Mouse (Mus musculus) embryonic facial prominence, embryonic 11.5 days (tissue): Measurements from ENCODE around the gene Chic2. TPM values are rescaled to one million over a fixed set of nuclear protein-coding genes. Genes with fewer than 3 reads are reported as not detected.
A peak's percentile ranks its signal among the peaks of the same experiment; 100 is the strongest.

Experiments used
- ATAC-seq: fragments of 200-750 bp; cut with Nextera tagmentation; replicated peaks from 2 replicates; pipeline ENCODE4 v1.8.0; 2017; ENCODE audit warnings: low read depth; ENCODE audit not compliant: insufficient number of reproducible peaks, low FRiP score, low TSS enrichment
- DNase-seq: peaks from one replicate; pipeline ENCODE4 v3.0.0-alpha.2; 2015; ENCODE audit warnings: low spot score
- H3K27ac ChIP-seq: fragments of 300-500 bp; sonication (generic); replicated peaks from 2 replicates; pipeline ENCODE4 v1.5.1; 2014; ENCODE audit warnings: mild to moderate bottlenecking, low read depth, low read length, control low read depth
- H3K27me3 ChIP-seq: fragments of 300-500 bp; sonication (generic); 2 replicates; pipeline ENCODE4 v1.6.1; 2014; ENCODE audit warnings: mild to moderate bottlenecking, low read length, moderate library complexity, mixed read lengths; ENCODE audit not compliant: control insufficient read depth, insufficient read depth
- H3K36me3 ChIP-seq: fragments of 300-500 bp; sonication (generic); replicated peaks from 2 replicates; pipeline ENCODE4 v1.6.1; 2014; ENCODE audit warnings: low read depth, mild to moderate bottlenecking, low read length, moderate library complexity, mixed read lengths; ENCODE audit not compliant: control insufficient read depth, insufficient read depth
- H3K4me1 ChIP-seq: fragments of 300-500 bp; sonication (generic); 2 replicates; pipeline ENCODE4 v1.6.1; 2014; ENCODE audit warnings: low read length, mixed read lengths; ENCODE audit not compliant: control insufficient read depth, insufficient read depth
- H3K4me2 ChIP-seq: fragments of 300-500 bp; sonication (generic); 2 replicates; pipeline ENCODE4 v1.6.1; 2014; ENCODE audit warnings: low read depth, mild to moderate bottlenecking, control low read depth, low read length, moderate library complexity
- H3K4me3 ChIP-seq: fragments of 300-500 bp; sonication (generic); 2 replicates; pipeline ENCODE4 v1.5.1; 2014; ENCODE audit warnings: low read depth, low read length, control low read depth
- H3K9ac ChIP-seq: fragments of 300-500 bp; sonication (generic); replicated peaks from 2 replicates; pipeline ENCODE4 v1.6.1; 2014; ENCODE audit warnings: mild to moderate bottlenecking, control low read depth, low read length
- H3K9me3 ChIP-seq: fragments of 300-500 bp; sonication (generic); replicated peaks from 2 replicates; pipeline ENCODE4 v1.6.1; 2016; ENCODE audit warnings: mild to moderate bottlenecking, low read length, inconsistent platforms, mixed read lengths; ENCODE audit not compliant: control insufficient read depth
- WGBS: fragments of 180-500 bp; shearing (Covaris S2); extraction: QIAGEN DNeasy Blood & Tissue Kit; methylation state at CpG from one replicate; pipeline ENCODE4 v1.1.7; 2014; 5-methylcytosine and 5-hydroxymethylcytosine counted together
- polyA plus RNA-seq: library from polyadenylated mRNA; unstranded; fragments of >200 nt; fragmentation: Nextera tagmentation; extraction: Ambion mirVana; gene quantifications from 2 replicates; pipeline ENCODE4 v1.2.1, GENCODE M21; 2014

Chic2 gene
- polyA plus RNA-seq, 1 experiment from 2014 or later, result 51.2 TPM

- Histone ChIP-seq H3K9ac (no peak overlapping the region), H3K9me3 (no peaks in the 10 kb centered on the region), H3K4me1 (peaks cover 3% of the 10 kb centered on the region), H3K36me3 (no peaks in the 10 kb centered on the region), H3K27me3 (no peaks in the 10 kb centered on the region), H3K4me3 (no peak overlapping the region), H3K4me2 (no peak overlapping the region), H3K27ac (no peak overlapping the region)
- 5% methylated on average over 7 of the region's 7 CpGs for WGBS
- DNase-seq (peak; percentile 67), ATAC-seq (no peak)
These were observed 64.4 kb downstream of the Chic2 start for GRCm38 (mm10) chr5:74980154-74980553.

- Histone ChIP-seq H3K4me1 (peaks cover 5% of the 10 kb centered on the region), H3K4me3 (no peak overlapping the region), H3K36me3 (no peaks in the 10 kb centered on the region), H3K27me3 (no peaks in the 10 kb centered on the region), H3K4me2 (no peak overlapping the region), H3K9ac (0 out of 2 replicates have a peak overlapping the region, but pooled peaks have one; percentile 13), H3K27ac (no peak overlapping the region), H3K9me3 (no peaks in the 10 kb centered on the region)
- ATAC-seq, result no peak
- WGBS, result 14% methylated on average over 7 of the region's 7 CpGs
- peak; percentile 32 for DNase-seq
These were observed 65.0 kb downstream of the Chic2 start for GRCm38 (mm10) chr5:74979586-74979985.

DNA sequence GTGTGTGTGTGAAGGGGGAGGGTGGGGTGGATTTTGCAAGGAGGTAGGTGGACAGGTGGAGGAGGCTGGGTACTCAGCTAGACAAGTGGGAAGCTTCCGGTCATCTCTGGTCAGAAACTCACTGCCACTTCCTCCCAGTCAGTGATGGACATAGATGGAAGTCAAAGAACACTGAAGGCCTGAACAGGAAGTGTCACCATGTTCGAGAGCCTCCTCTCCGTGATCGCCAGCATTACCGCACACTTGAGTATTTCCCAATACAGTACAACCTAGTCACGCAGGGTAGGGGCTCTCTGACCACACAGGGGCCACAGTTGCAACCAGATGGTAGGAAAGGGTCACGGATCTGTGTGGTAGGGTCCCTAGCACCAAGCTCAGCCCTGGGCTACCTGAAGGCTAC is 69.1 kb downstream of the Chic2 start:
- ATAC-seq (no peak), DNase-seq (no peak)
- 92% methylated on average over 7 of the region's 7 CpGs for WGBS
- Histone ChIP-seq H3K9ac (no peak overlapping the region), H3K27me3 (no peaks in the 10 kb centered on the region), H3K4me2 (no peak overlapping the region), H3K4me1 (peaks cover 5% of the 10 kb centered on the region), H3K36me3 (no peaks in the 10 kb centered on the region), H3K27ac (no peak overlapping the region), H3K4me3 (no peak overlapping the region), H3K9me3 (no peaks in the 10 kb centered on the region)

- Histone ChIP-seq H3K4me1 (peaks cover 5% of the 10 kb centered on the region), H3K27me3 (no peaks in the 10 kb centered on the region), H3K27ac (no peak overlapping the region; the same call in 1 of the 2 replicates), H3K9ac (no peak overlapping the region; the same call in 1 of the 2 replicates), H3K36me3 (no peaks in the 10 kb centered on the region), H3K4me2 (no peak overlapping the region; the same call in 1 of the 2 replicates), H3K4me3 (no peak overlapping the region), H3K9me3 (no peaks in the 10 kb centered on the region)
- 37% methylated on average over 12 of the region's 12 CpGs for WGBS
- ATAC-seq, result no peak
- DNase-seq, result no peak
These were observed 69.7 kb downstream of the Chic2 start for GRCm38 (mm10) chr5:74974726-74975411.

- WGBS, result 42% methylated on average over 22 of the region's 22 CpGs
- H3K4me1 ChIP-seq, result peaks cover 2% of the 10 kb centered on the region
- 0 out of 2 replicates have a peak, but pooled peaks have one; percentile 58 for ATAC-seq
- H3K9ac ChIP-seq, result no peak overlapping the region
- H3K27ac ChIP-seq, result no peak overlapping the region
- peak; percentile 49 for DNase-seq
- H3K4me3 ChIP-seq, result no peak overlapping the region
- H3K27me3 ChIP-seq, result no peaks in the 10 kb centered on the region
- no peaks in the 10 kb centered on the region for H3K9me3 ChIP-seq
- no peaks in the 10 kb centered on the region for H3K36me3 ChIP-seq
- H3K4me2 ChIP-seq, result no peak overlapping the region
These were observed 70.5 kb downstream of the Chic2 start for GRCm38 (mm10) chr5:74974061-74974581.

- H3K27me3 ChIP-seq, result no peaks in the 10 kb centered on the region
- no peaks in the 10 kb centered on the region for H3K9me3 ChIP-seq
- ATAC-seq (no peak), DNase-seq (no peak)
- peaks cover 2% of the 10 kb centered on the region; the same call in 1 of the 2 replicates for H3K4me1 ChIP-seq
- WGBS, result 30% methylated on average over 7 of the region's 7 CpGs
- H3K36me3 ChIP-seq, result no peaks in the 10 kb centered on the region
- no peak overlapping the region for H3K27ac ChIP-seq
- no peak overlapping the region for H3K4me2 ChIP-seq
- H3K9ac ChIP-seq, result no peak overlapping the region
- H3K4me3 ChIP-seq, result no peak overlapping the region
These were observed 73.2 kb downstream of the Chic2 start for GRCm38 (mm10) chr5:74971418-74971817.

DNA sequence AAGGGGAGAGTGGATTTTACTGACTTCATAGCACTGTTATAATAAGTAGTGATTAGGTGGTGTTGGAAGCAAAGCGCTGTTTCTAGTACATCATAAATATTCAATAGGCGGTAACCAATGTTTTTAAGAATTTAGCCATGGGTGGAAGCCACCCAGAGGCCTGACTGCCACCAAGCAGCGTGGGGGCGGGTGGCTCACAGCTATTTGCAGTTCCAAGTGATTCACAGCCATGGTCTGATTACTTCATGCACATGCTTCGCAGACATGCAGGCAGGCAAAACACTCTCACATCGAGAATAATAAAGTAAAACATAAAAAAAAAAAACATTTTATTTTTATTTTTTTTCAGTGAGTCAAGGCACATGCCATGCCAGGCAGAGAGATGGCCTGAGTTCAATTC is 75.2 kb downstream of the Chic2 start:
- no peak for ATAC-seq
- Histone ChIP-seq H3K27ac (no peak overlapping the region), H3K36me3 (no peaks in the 10 kb centered on the region), H3K9ac (no peak overlapping the region), H3K27me3 (no peaks in the 10 kb centered on the region), H3K4me3 (no peak overlapping the region), H3K9me3 (no peaks in the 10 kb centered on the region), H3K4me2 (no peak overlapping the region), H3K4me1 (no peaks in the 10 kb centered on the region; the same call in 1 of the 2 replicates)
- DNase-seq, result no peak
- WGBS, result 93% methylated on average over 6 of the region's 6 CpGs

- Histone ChIP-seq H3K9ac (no peak overlapping the region), H3K4me2 (no peak overlapping the region), H3K9me3 (no peaks in the 10 kb centered on the region), H3K4me1 (no peaks in the 10 kb centered on the region), H3K27me3 (no peaks in the 10 kb centered on the region), H3K4me3 (no peak overlapping the region), H3K36me3 (no peaks in the 10 kb centered on the region), H3K27ac (no peak overlapping the region)
- ATAC-seq, result no peak
- 79% methylated on average over 3 of the region's 3 CpGs for WGBS
- no peak for DNase-seq
These were observed 76.7 kb downstream of the Chic2 start for GRCm38 (mm10) chr5:74967882-74968281.
